Mouse (Mus musculus) kidney, embryonic 14.5 days (tissue): ENCODE data around the gene Ppp2r1b. TPM values are rescaled to one million over a fixed set of nuclear protein-coding genes. Genes with fewer than 3 reads are reported as not detected.
"Not testable (repeated sequence)": the region's sequence is repeated elsewhere in the genome, so short reads cannot be mapped to it uniquely, and the experiment has no call there.

Source experiments
- ATAC-seq: fragments of 200-750 bp; cut with Nextera tagmentation; 2 replicates; pipeline ENCODE4 v1.8.0; 2017; ENCODE audit warnings: moderate number of reproducible peaks, mild to moderate bottlenecking, moderate TSS enrichment, moderate library complexity; ENCODE audit not compliant: low FRiP score, low TSS enrichment
- H3K27ac ChIP-seq: fragments of 300-500 bp; sonication (generic); 2 replicates; pipeline ENCODE4 v1.5.1; 2014; ENCODE audit warnings: low read depth, mild to moderate bottlenecking, low read length, moderate library complexity, mixed read lengths
- H3K27me3 ChIP-seq: fragments of 300-500 bp; sonication (generic); 2 replicates; pipeline ENCODE4 v1.6.1; 2014; ENCODE audit warnings: mild to moderate bottlenecking, low read length; ENCODE audit not compliant: control insufficient read depth, insufficient read depth
- H3K36me3 ChIP-seq: fragments of 300-500 bp; sonication (generic); 2 replicates; pipeline ENCODE4 v1.6.1; 2014; ENCODE audit warnings: low read length, mixed read lengths; ENCODE audit not compliant: control insufficient read depth, insufficient read depth
- H3K4me1 ChIP-seq: fragments of 300-500 bp; sonication (generic); 2 replicates; pipeline ENCODE4 v1.6.1; 2014; ENCODE audit warnings: low read length, mixed read lengths; ENCODE audit not compliant: control insufficient read depth, insufficient read depth
- H3K4me2 ChIP-seq: fragments of 300-500 bp; sonication (generic); replicated peaks from 2 replicates; pipeline ENCODE4 v1.6.1; 2014; ENCODE audit warnings: low read depth, mild to moderate bottlenecking, low read length
- H3K4me3 ChIP-seq: fragments of 300-500 bp; sonication (generic); 2 replicates; pipeline ENCODE4 v1.5.1; 2014; ENCODE audit warnings: mild to moderate bottlenecking, low read length
- H3K9ac ChIP-seq: fragments of 300-500 bp; sonication (generic); 2 replicates; pipeline ENCODE4 v1.6.1; 2014; ENCODE audit warnings: low read depth, mild to moderate bottlenecking, low read length, moderate library complexity
- H3K9me3 ChIP-seq: fragments of 300-500 bp; sonication (generic); 2 replicates; pipeline ENCODE4 v1.6.1; 2016; ENCODE audit warnings: low read length; ENCODE audit not compliant: control insufficient read depth
- WGBS: fragments of 180-500 bp; shearing (Covaris S2); extraction: QIAGEN DNeasy Blood & Tissue Kit; methylation state at CpG from one replicate; pipeline ENCODE4 v1.1.7; 2014; 5-methylcytosine and 5-hydroxymethylcytosine counted together
- polyA plus RNA-seq: library from polyadenylated mRNA; unstranded; fragments of >200 nt; fragmentation: Nextera tagmentation; extraction: Ambion mirVana; gene quantifications from 2 replicates; pipeline ENCODE4 v1.2.1, GENCODE M21; 2014

The Ppp2r1b gene
- polyA plus RNA-seq, 1 experiment from 2014 or later = 89.4 TPM

DNA sequence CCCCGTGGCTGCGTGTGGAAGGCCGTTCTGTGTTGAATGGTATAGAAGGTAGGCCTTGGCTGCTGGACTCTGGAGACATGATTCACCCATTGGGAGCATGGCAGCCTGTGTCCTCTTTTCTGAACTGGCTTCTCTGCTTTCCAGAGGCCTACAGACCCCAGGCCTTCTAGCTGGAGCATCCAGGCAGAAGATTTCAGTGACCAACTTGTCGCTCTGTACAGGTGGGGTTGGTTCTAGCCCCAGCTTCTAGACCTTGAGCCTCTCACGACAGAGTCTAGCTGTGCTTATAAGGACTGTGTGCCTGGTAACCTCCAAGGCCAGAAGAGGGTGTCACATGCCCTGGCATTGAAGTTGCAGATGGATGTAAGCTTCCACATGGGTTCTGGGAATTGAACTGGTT lies 13.6 kb upstream of the Ppp2r1b start:
- Histone ChIP-seq H3K27me3 (no peaks in the 10 kb centered on the region), H3K4me2 (no peak overlapping the region), H3K4me1 (no peaks in the 10 kb centered on the region), H3K9me3 (no peaks in the 10 kb centered on the region), H3K4me3 (no peak overlapping the region), H3K9ac (no peak overlapping the region), H3K36me3 (peaks cover 10% of the 10 kb centered on the region; the same call in 1 of the 2 replicates), H3K27ac (no peak overlapping the region)
- 92% methylated on average over 5 of the region's 5 CpGs for WGBS
- ATAC-seq = no peak

- Histone ChIP-seq H3K4me1 (no peaks in the 10 kb centered on the region), H3K27ac (no peak overlapping the region), H3K4me2 (no peak overlapping the region), H3K4me3 (no peak overlapping the region), H3K9ac (no peak overlapping the region), H3K9me3 (no peaks in the 10 kb centered on the region), H3K27me3 (no peaks in the 10 kb centered on the region), H3K36me3 (peaks cover 10% of the 10 kb centered on the region; the same call in 1 of the 2 replicates)
- 99% methylated on average over 4 of the region's 4 CpGs for WGBS
- ATAC-seq = no peak
These were observed 12.9 kb upstream of the Ppp2r1b start for GRCm38 (mm10) chr9:50832162-50832561.

DNA sequence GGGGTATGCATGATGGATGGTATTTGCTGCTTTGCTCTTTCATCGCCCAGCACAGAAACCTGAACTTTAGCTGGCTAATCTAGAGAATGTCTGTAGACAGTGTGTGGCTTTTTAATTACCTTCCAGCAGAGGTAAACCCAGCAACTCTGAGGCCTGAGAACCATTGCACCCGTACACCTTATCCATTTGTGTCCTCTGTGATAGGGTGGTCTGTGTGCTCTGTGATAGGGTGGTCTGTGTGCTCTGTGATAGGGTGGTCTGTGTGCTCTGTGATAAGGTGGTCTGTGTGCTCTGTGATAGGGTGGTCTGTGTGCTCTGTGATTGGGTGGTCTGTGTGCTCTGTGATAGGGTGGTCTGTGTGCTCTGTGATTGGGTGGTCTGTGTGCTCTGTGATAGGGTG lies 12.5 kb upstream of the Ppp2r1b start:
- H3K27ac ChIP-seq, H3K27me3 ChIP-seq, H3K4me2 ChIP-seq, H3K9me3 ChIP-seq, H3K4me1 ChIP-seq, H3K4me3 ChIP-seq, ATAC-seq, H3K9ac ChIP-seq: not testable (repeated sequence)
- H3K36me3 ChIP-seq = peaks cover 11% of the 10 kb centered on the region; the same call in 1 of the 2 replicates
- WGBS = 91% methylated on average over 2 of the region's 2 CpGs

DNA sequence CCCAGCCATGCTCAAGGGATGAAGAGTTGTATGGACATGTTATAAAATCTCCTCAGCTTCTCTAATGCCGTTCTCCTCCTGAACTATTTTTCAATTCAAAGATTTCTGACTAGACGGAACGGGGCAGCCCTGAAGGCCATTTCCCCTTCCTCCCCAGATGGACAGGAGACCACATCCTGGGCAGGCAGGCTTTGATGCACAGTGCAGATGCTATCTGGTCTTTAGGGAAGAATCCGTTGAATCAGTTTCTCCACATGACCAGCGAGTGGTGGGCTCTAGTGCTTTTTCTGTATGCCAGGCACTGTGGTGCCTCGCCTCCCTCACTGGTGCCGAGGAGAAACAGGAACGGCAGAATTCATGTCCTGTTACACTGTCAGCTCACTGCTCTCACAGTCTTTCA lies 11.3 kb upstream of the Ppp2r1b start:
- Histone ChIP-seq H3K4me3 (no peak overlapping the region), H3K4me1 (no peaks in the 10 kb centered on the region), H3K9ac (no peak overlapping the region), H3K27ac (no peak overlapping the region), H3K36me3 (peaks cover 14% of the 10 kb centered on the region; the same call in 1 of the 2 replicates), H3K4me2 (no peak overlapping the region), H3K9me3 (no peaks in the 10 kb centered on the region), H3K27me3 (no peaks in the 10 kb centered on the region)
- 81% methylated on average over 8 of the region's 8 CpGs for WGBS
- ATAC-seq = no peak

DNA sequence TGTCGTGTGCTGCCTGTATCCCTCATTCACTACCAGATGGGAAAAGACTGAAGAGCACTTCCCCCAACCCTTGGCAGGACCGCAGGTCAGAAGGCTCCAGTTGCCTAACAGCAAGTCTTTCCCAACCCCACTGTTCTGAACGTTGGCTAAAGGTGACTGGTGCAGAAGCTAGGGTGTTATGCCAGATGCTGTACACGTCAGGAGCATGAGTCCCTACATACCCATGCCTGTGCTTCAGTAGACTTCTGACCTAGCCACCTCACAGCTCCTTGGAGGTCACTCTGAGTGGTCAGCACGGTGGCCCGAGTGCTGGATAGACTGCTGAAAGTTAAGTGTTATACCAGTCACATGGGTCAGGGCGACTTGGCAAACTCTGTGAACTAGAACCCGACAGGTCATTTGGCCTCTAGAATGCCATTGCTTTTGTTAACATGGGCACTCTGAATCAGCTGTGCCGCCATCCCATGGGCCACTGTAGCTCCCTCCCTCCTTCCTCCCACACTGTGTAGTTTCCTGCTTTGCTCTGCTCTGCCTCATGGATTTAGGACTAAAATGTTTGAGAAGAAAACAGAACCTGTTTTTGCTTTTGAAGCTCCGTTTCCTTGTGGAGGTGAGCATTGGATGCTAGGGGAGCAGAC lies 9.9 kb upstream of the Ppp2r1b start:
- 82% methylated on average over 10 of the region's 10 CpGs for WGBS
- ATAC-seq = no peak

DNA sequence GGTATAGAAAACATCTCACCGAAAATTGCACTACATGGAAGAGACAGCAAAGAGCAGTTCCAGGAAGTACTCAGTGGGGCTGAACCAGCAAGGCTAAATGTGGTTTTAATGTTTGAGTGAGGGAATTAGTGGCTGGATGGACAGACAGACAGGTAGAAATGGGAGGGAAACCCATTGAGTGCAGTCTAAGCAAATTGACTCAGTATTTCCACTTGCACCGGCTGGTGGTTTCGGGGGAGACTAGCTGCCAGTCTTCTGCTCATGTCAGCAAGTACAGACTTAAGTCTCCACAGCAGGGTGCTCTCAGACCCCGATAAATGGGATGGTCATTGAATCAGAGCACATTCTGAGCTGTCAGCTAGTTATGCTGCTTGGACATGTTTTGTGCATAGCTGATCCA lies 9.0 kb upstream of the Ppp2r1b start:
- Histone ChIP-seq H3K36me3 (peaks cover 13% of the 10 kb centered on the region; the same call in 1 of the 2 replicates), H3K9me3 (no peaks in the 10 kb centered on the region), H3K4me3 (no peak overlapping the region), H3K9ac (no peak overlapping the region), H3K27ac (no peak overlapping the region), H3K4me1 (no peaks in the 10 kb centered on the region), H3K27me3 (no peaks in the 10 kb centered on the region), H3K4me2 (no peak overlapping the region)
- ATAC-seq = no peak
- WGBS = 91% methylated on average over 4 of the region's 4 CpGs

More for the DNA sequence above, 9.9 kb upstream of the Ppp2r1b start:
- H3K4me1 ChIP-seq = no peaks in the 10 kb centered on the region
- no peaks in the 10 kb centered on the region for H3K27me3 ChIP-seq
- no peak overlapping the region for H3K27ac ChIP-seq
- H3K4me3 ChIP-seq = no peak overlapping the region
- no peak overlapping the region for H3K4me2 ChIP-seq
- H3K9ac ChIP-seq = no peak overlapping the region
- H3K36me3 ChIP-seq = peaks cover 14% of the 10 kb centered on the region; the same call in 1 of the 2 replicates
- no peaks in the 10 kb centered on the region for H3K9me3 ChIP-seq

GRCm38 (mm10) chr9:50841079-50841789 lies 3.9 kb upstream of the Ppp2r1b start:
- no peaks in the 10 kb centered on the region for H3K27me3 ChIP-seq
- H3K4me1 ChIP-seq = no peaks in the 10 kb centered on the region
- WGBS = 86% methylated on average over 13 of the region's 13 CpGs
- no peak overlapping the region for H3K9ac ChIP-seq
- H3K4me3 ChIP-seq = no peak overlapping the region
- H3K4me2 ChIP-seq = no peak overlapping the region
- H3K36me3 ChIP-seq = peaks cover 18% of the 10 kb centered on the region
- ATAC-seq = no peak
- H3K27ac ChIP-seq = no peak overlapping the region
- H3K9me3 ChIP-seq = no peaks in the 10 kb centered on the region

DNA sequence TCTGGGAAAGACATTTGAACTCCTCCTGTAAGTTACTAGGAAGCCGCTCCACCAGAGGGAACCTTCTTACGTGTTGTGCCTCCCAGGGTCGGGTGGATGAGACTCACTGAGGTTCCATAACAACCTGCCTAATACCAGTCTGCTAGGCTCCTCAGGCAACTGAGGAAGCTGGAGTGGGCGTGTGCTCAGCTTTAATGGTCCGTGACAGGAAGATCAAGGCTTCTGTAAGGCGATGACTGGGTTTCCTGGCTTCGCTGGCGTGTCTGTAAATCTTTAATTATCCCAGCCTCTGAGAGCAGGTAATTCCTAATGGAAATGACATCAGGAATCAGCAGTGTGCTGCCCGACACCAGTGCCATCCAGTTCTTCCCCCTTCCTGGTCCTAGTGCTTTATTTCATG lies 446 bp downstream of the Ppp2r1b start:
- 9% methylated on average over 9 of the region's 9 CpGs for WGBS
- H3K9me3 ChIP-seq = no peaks in the 10 kb centered on the region
- no peak overlapping the region for H3K4me2 ChIP-seq
- no peak overlapping the region for H3K9ac ChIP-seq
- H3K36me3 ChIP-seq = peaks cover 13% of the 10 kb centered on the region
- H3K27ac ChIP-seq = no peak overlapping the region
- peak; percentile 82 for ATAC-seq
- no peak overlapping the region for H3K4me3 ChIP-seq
- H3K27me3 ChIP-seq = no peaks in the 10 kb centered on the region
- H3K4me1 ChIP-seq = no peaks in the 10 kb centered on the region

GRCm38 (mm10) chr9:50847133-50847532 lies 2.0 kb downstream of the Ppp2r1b start:
- Histone ChIP-seq H3K36me3 (peaks cover 13% of the 10 kb centered on the region), H3K4me1 (no peaks in the 10 kb centered on the region), H3K27ac (no peak overlapping the region), H3K9ac (no peak overlapping the region), H3K4me3 (no peak overlapping the region), H3K4me2 (no peak overlapping the region), H3K27me3 (no peaks in the 10 kb centered on the region), H3K9me3 (no peaks in the 10 kb centered on the region)
- ATAC-seq = no peak
- 91% methylated on average over 6 of the region's 6 CpGs for WGBS
